Mouse (Mus musculus) liver, embryonic 13.5 days (tissue): ENCODE data around the gene Orai1. TPM values are rescaled to one million over a fixed set of nuclear protein-coding genes. Genes with fewer than 3 reads are reported as not detected.

Experiments used
- ATAC-seq: fragments of 200-750 bp; cut with Nextera tagmentation; 2 replicates; pipeline ENCODE4 v1.8.0; 2017; ENCODE audit warnings: low read depth, mild to moderate bottlenecking, moderate number of reproducible peaks, moderate library complexity
- DNase-seq: peaks from one replicate; pipeline ENCODE4 v3.0.0; 2022
- H3K27ac ChIP-seq: fragments of 300-500 bp; sonication (generic); 2 replicates; pipeline ENCODE4 v1.5.1; 2015; ENCODE audit warnings: moderate library complexity, mild to moderate bottlenecking, inconsistent platforms
- H3K27me3 ChIP-seq: fragments of 300-500 bp; sonication (generic); 2 replicates; pipeline ENCODE4 v1.6.1; 2015; ENCODE audit warnings: mild to moderate bottlenecking, inconsistent platforms
- H3K36me3 ChIP-seq: fragments of 300-500 bp; sonication (generic); 2 replicates; pipeline ENCODE4 v1.6.1; 2015; ENCODE audit warnings: mild to moderate bottlenecking, inconsistent platforms
- H3K4me1 ChIP-seq: fragments of 300-500 bp; sonication (generic); replicated peaks from 2 replicates; pipeline ENCODE4 v1.6.1; 2015; ENCODE audit warnings: inconsistent platforms
- H3K4me2 ChIP-seq: fragments of 300-500 bp; sonication (generic); 2 replicates; pipeline ENCODE4 v1.6.1; 2015; ENCODE audit warnings: inconsistent platforms, mild to moderate bottlenecking, moderate library complexity
- H3K4me3 ChIP-seq: fragments of 300-500 bp; sonication (generic); replicated peaks from 2 replicates; pipeline ENCODE4 v1.5.1; 2015; ENCODE audit warnings: mild to moderate bottlenecking, inconsistent platforms
- H3K9ac ChIP-seq: fragments of 300-500 bp; sonication (generic); 2 replicates; pipeline ENCODE4 v1.6.1; 2015; ENCODE audit warnings: mild to moderate bottlenecking, inconsistent platforms
- H3K9me3 ChIP-seq: fragments of 300-500 bp; sonication (generic); replicated peaks from 2 replicates; pipeline ENCODE4 v1.6.1; 2016; ENCODE audit warnings: inconsistent platforms
- WGBS: fragments of 180-500 bp; shearing (Covaris S2); methylation state at CpG from one replicate; pipeline ENCODE4 v1.1.7; 2015; ENCODE audit not compliant: insufficient replicate concordance; 5-methylcytosine and 5-hydroxymethylcytosine counted together
- polyA plus RNA-seq: library from polyadenylated mRNA; unstranded; fragments of >200 nt; fragmentation: Nextera tagmentation; extraction: Ambion mirVana; gene quantifications from 2 replicates; pipeline ENCODE4 v1.2.1, GENCODE M21; 2015

Orai1 gene
- polyA plus RNA-seq, 1 experiment from 2014 or later = 8.2 TPM

- no peak overlapping the region for H3K27ac ChIP-seq
- ATAC-seq (no peak), DNase-seq (no peak)
These were observed 27.5 kb upstream of the Orai1 start for GRCm38 (mm10) chr5:122987211-122988020.

GRCm38 (mm10) chr5:122988021-122988751 lies 26.7 kb upstream of the Orai1 start:
- peaks cover 49% of the 10 kb centered on the region for H3K4me1 ChIP-seq
- H3K9ac ChIP-seq = peak overlapping the region; percentile 75
- no peak overlapping the region for H3K27ac ChIP-seq
- peak; percentile 22 for DNase-seq
- H3K36me3 ChIP-seq = no peaks in the 10 kb centered on the region
- peak overlapping the region; percentile 93 for H3K4me2 ChIP-seq
- peak overlapping the region; percentile 73 for H3K4me3 ChIP-seq
- no peak for ATAC-seq
- H3K9me3 ChIP-seq = no peaks in the 10 kb centered on the region
- H3K27me3 ChIP-seq = peaks cover 42% of the 10 kb centered on the region
- under 1% methylated on average over 41 of the region's 41 CpGs for WGBS

More at GRCm38 (mm10) chr5:122987211-122988020, 27.5 kb upstream of the Orai1 start:
- no peaks in the 10 kb centered on the region for H3K9me3 ChIP-seq
- H3K4me3 ChIP-seq = peak overlapping the region; percentile 73
- H3K4me2 ChIP-seq = peak overlapping the region; percentile 93
- peaks cover 39% of the 10 kb centered on the region for H3K27me3 ChIP-seq
- H3K9ac ChIP-seq = peak overlapping the region; percentile 75
- peaks cover 49% of the 10 kb centered on the region for H3K4me1 ChIP-seq
- WGBS = 9% methylated on average over 39 of the region's 39 CpGs
- H3K36me3 ChIP-seq = no peaks in the 10 kb centered on the region

GRCm38 (mm10) chr5:122989001-122989525 lies 25.8 kb upstream of the Orai1 start:
- ATAC-seq (peak; percentile 44), DNase-seq (peak; percentile 42)
- Histone ChIP-seq H3K4me2 (peak overlapping the region; percentile 93), H3K4me3 (peak overlapping the region; percentile 73), H3K9me3 (no peaks in the 10 kb centered on the region), H3K4me1 (peaks cover 50% of the 10 kb centered on the region), H3K27me3 (peaks cover 42% of the 10 kb centered on the region), H3K27ac (peak overlapping the region; percentile 69), H3K9ac (peak overlapping the region; percentile 75), H3K36me3 (no peaks in the 10 kb centered on the region)
- WGBS = under 1% methylated on average over 39 of the region's 39 CpGs

GRCm38 (mm10) chr5:122989551-122990330 lies 25.1 kb upstream of the Orai1 start, which contains the start of gene Kdm2b:
TSS of gene Kdm2b (minus strand) at chr5:122989823.
- WGBS = 7% methylated on average over 15 of the region's 15 CpGs

GRCm38 (mm10) chr5:122990411-122991160 lies 24.3 kb upstream of the Orai1 start:
- H3K9ac ChIP-seq = peak overlapping the region; percentile 75; the same call in 1 of the 2 replicates

More at GRCm38 (mm10) chr5:122989551-122990330, 25.1 kb upstream of the Orai1 start, which contains the start of gene Kdm2b:
- ATAC-seq = no peak
- Histone ChIP-seq H3K27me3 (peaks cover 40% of the 10 kb centered on the region), H3K9me3 (no peaks in the 10 kb centered on the region), H3K36me3 (no peaks in the 10 kb centered on the region), H3K4me1 (peaks cover 55% of the 10 kb centered on the region), H3K4me2 (peak within 1 kb of the TSS; percentile 93), H3K27ac (peak within 1 kb of the TSS; percentile 69), H3K4me3 (peak within 1 kb of the TSS; percentile 73), H3K9ac (peak within 1 kb of the TSS; percentile 75)
- DNase-seq = no peak

GRCm38 (mm10) chr5:122991350-122992004 lies 23.4 kb upstream of the Orai1 start:
- Histone ChIP-seq H3K27me3 (peaks cover 28% of the 10 kb centered on the region), H3K9me3 (no peaks in the 10 kb centered on the region), H3K36me3 (no peaks in the 10 kb centered on the region), H3K27ac (no peak overlapping the region), H3K4me3 (no peak overlapping the region), H3K4me1 (peaks cover 58% of the 10 kb centered on the region), H3K9ac (no peak overlapping the region), H3K4me2 (peak overlapping the region; percentile 93; the same call in 1 of the 2 replicates)
- no peak for ATAC-seq
- 45% methylated on average over 5 of the region's 5 CpGs for WGBS
- no peak for DNase-seq

More at GRCm38 (mm10) chr5:122990411-122991160, 24.3 kb upstream of the Orai1 start:
- 19% methylated on average over 16 of the region's 16 CpGs for WGBS
- peak overlapping the region; percentile 93 for H3K4me2 ChIP-seq
- H3K27me3 ChIP-seq = peaks cover 34% of the 10 kb centered on the region
- no peak for ATAC-seq
- no peak overlapping the region; the same call in 1 of the 2 replicates for H3K27ac ChIP-seq
- H3K36me3 ChIP-seq = no peaks in the 10 kb centered on the region
- peaks cover 58% of the 10 kb centered on the region for H3K4me1 ChIP-seq
- no peaks in the 10 kb centered on the region for H3K9me3 ChIP-seq
- H3K4me3 ChIP-seq = peak overlapping the region; percentile 73
- peak; percentile 17 for DNase-seq

- ATAC-seq (no peak), DNase-seq (no peak)
- Histone ChIP-seq H3K4me2 (peak overlapping the region; percentile 49), H3K4me1 (peaks cover 42% of the 10 kb centered on the region), H3K36me3 (no peaks in the 10 kb centered on the region), H3K9ac (peak overlapping the region; percentile 22; the same call in 1 of the 2 replicates), H3K4me3 (peak overlapping the region; percentile 32; the same call in 1 of the 2 replicates), H3K27ac (no peak overlapping the region), H3K27me3 (peaks cover 8% of the 10 kb centered on the region; the same call in 1 of the 2 replicates), H3K9me3 (no peaks in the 10 kb centered on the region)
- 53% methylated on average over 2 of the region's 2 CpGs for WGBS
These were observed 21.1 kb upstream of the Orai1 start for GRCm38 (mm10) chr5:122993811-122994210.

- DNase-seq (peak; percentile 79), ATAC-seq (peak; percentile 83)
- Histone ChIP-seq H3K27me3 (0 out of 2 replicates have a peak, but pooled peaks cover 4% of the 10 kb centered on the region), H3K4me2 (peak overlapping the region; percentile 49), H3K4me1 (peaks cover 38% of the 10 kb centered on the region), H3K9me3 (no peaks in the 10 kb centered on the region), H3K27ac (no peak overlapping the region), H3K36me3 (no peaks in the 10 kb centered on the region), H3K9ac (peak overlapping the region; percentile 22; the same call in 1 of the 2 replicates), H3K4me3 (peak overlapping the region; percentile 32)
- WGBS = 9% methylated on average over 5 of the region's 5 CpGs
These were observed 20.5 kb upstream of the Orai1 start for GRCm38 (mm10) chr5:122994303-122994846.

- no peak overlapping the region for H3K9ac ChIP-seq
- peaks cover 33% of the 10 kb centered on the region for H3K4me1 ChIP-seq
- no peak overlapping the region for H3K27ac ChIP-seq
- WGBS = 0% methylated on average over 1 of the region's 1 CpGs
- ATAC-seq (no peak), DNase-seq (no peak)
- 0 out of 2 replicates have a peak, but pooled peaks cover 4% of the 10 kb centered on the region for H3K27me3 ChIP-seq
- H3K9me3 ChIP-seq = no peaks in the 10 kb centered on the region
- no peaks in the 10 kb centered on the region for H3K36me3 ChIP-seq
- H3K4me3 ChIP-seq = no peak overlapping the region
- H3K4me2 ChIP-seq = no peak overlapping the region
These were observed 20.0 kb upstream of the Orai1 start for GRCm38 (mm10) chr5:122994910-122995309.
